Mouse (Mus musculus): ENCODE data around the gene Ccs. TPM values are rescaled to one million over a fixed set of nuclear protein-coding genes. Genes with fewer than 3 reads are reported as not detected.

The Ccs gene
- polyA plus RNA-seq (2015; fragmentation: Nextera tagmentation; extraction: Ambion mirVana): 38.7 and 46.0 TPM in 2 replicates

GRCm38 (mm10) chr19:4839149-4839548 lies at the start of gene Ccs, which contains the start of gene Ccdc87:
Ccs (minus strand) TSS chr19:4839332.
Ccdc87 (plus strand) TSS chr19:4839366.

GRCm38 (mm10) chr19:4878405-4879323 lies 39.5 kb upstream of the Ccs start, which contains the start of gene Zdhhc24:
Zdhhc24 (plus strand) TSS chr19:4878668.

GRCm38 (mm10) chr19:4877785-4878184 lies 38.7 kb upstream of the Ccs start, which contains the start of gene Actn3:
Actn3 (minus strand) TSS chr19:4877909.

GRCm38 (mm10) chr19:4854552-4855469 lies 15.7 kb upstream of the Ccs start, which contains the start of gene Ctsf:
Ctsf (plus strand) TSS chr19:4855130.

GRCm38 (mm10) chr19:4811063-4811908 lies 27.8 kb downstream of the Ccs start, which contains the start of the genes Gm21992 and Rbm14:
Gm21992 (minus strand) TSS chr19:4811612.
Rbm14 (minus strand) TSS chr19:4811634.

GRCm38 (mm10) chr19:4793831-4794422 lies 45.2 kb downstream of the Ccs start, which contains the start of gene Rbm4:
Rbm4 (minus strand) TSS chr19:4793901.

Other genes with a start within 250 kb of the Ccs start
- gene Lrfn4, start 223.7 kb downstream of the Ccs start, polyA plus RNA-seq (2015; fragmentation: Nextera tagmentation; extraction: Ambion mirVana): 1.9 and 2.0 TPM in 2 replicates
- gene Rce1, start 213.7 kb downstream of the Ccs start, polyA plus RNA-seq (2015; fragmentation: Nextera tagmentation; extraction: Ambion mirVana): 24.3 and 24.4 TPM in 2 replicates
- gene Gm960, start 140.7 kb downstream of the Ccs start, polyA plus RNA-seq (2015; fragmentation: Nextera tagmentation; extraction: Ambion mirVana): 1.0 and 1.3 TPM in 2 replicates
- 0.27 and 0.33 TPM in 2 replicates for gene Sptbn2, start 128.2 kb downstream of the Ccs start, polyA plus RNA-seq (2015; fragmentation: Nextera tagmentation; extraction: Ambion mirVana)
- gene Rbm4b, start 82.8 kb downstream of the Ccs start, polyA plus RNA-seq (2015; fragmentation: Nextera tagmentation; extraction: Ambion mirVana): 17.3 and 20.0 TPM in 2 replicates
- 25.4 and 26.0 TPM in 2 replicates for gene Rbm4, start 45.4 kb downstream of the Ccs start, polyA plus RNA-seq (2015; fragmentation: Nextera tagmentation; extraction: Ambion mirVana)
- 17.9 and 19.5 TPM in 2 replicates for gene Gm21992, start 27.7 kb downstream of the Ccs start, polyA plus RNA-seq (2015; fragmentation: Nextera tagmentation; extraction: Ambion mirVana)
- 17.5 and 22.4 TPM in 2 replicates for gene Rbm14, start 27.7 kb downstream of the Ccs start, polyA plus RNA-seq (2015; fragmentation: Nextera tagmentation; extraction: Ambion mirVana)
- not detected in 2 replicates for gene Ccdc87, start within 50 bp of the Ccs start, polyA plus RNA-seq (2015; fragmentation: Nextera tagmentation; extraction: Ambion mirVana)
- 47.9 and 54.9 TPM in 2 replicates for gene Ctsf, start 15.8 kb upstream of the Ccs start, polyA plus RNA-seq (2015; fragmentation: Nextera tagmentation; extraction: Ambion mirVana)
- 751 and 907 TPM in 2 replicates for gene Actn3, start 38.6 kb upstream of the Ccs start, polyA plus RNA-seq (2015; fragmentation: Nextera tagmentation; extraction: Ambion mirVana)
- gene Zdhhc24, start 39.3 kb upstream of the Ccs start, polyA plus RNA-seq (2015; fragmentation: Nextera tagmentation; extraction: Ambion mirVana): 5.1 and 5.9 TPM in 2 replicates
- gene Bbs1, start 67.3 kb upstream of the Ccs start, polyA plus RNA-seq (2015; fragmentation: Nextera tagmentation; extraction: Ambion mirVana): 0.87 and 1.1 TPM in 2 replicates
- 46.4 and 52.9 TPM in 2 replicates for gene Dpp3, start 89.0 kb upstream of the Ccs start, polyA plus RNA-seq (2015; fragmentation: Nextera tagmentation; extraction: Ambion mirVana)
- 0.57 and 0.77 TPM in 2 replicates for gene Peli3, start 103.8 kb upstream of the Ccs start, polyA plus RNA-seq (2015; fragmentation: Nextera tagmentation; extraction: Ambion mirVana)
- 105 and 106 TPM in 2 replicates for gene Mrpl11, start 122.8 kb upstream of the Ccs start, polyA plus RNA-seq (2015; fragmentation: Nextera tagmentation; extraction: Ambion mirVana)
- gene Npas4, start 151.0 kb upstream of the Ccs start, polyA plus RNA-seq (2015; fragmentation: Nextera tagmentation; extraction: Ambion mirVana): not detected in 2 replicates
- 5.1 and 6.5 TPM in 2 replicates for gene Slc29a2, start 184.5 kb upstream of the Ccs start, polyA plus RNA-seq (2015; fragmentation: Nextera tagmentation; extraction: Ambion mirVana)
- 30.5 and 36.4 TPM in 2 replicates for gene B4gat1, start 199.5 kb upstream of the Ccs start, polyA plus RNA-seq (2015; fragmentation: Nextera tagmentation; extraction: Ambion mirVana)
- gene AC124502.3, start 199.6 kb upstream of the Ccs start, polyA plus RNA-seq (2015; fragmentation: Nextera tagmentation; extraction: Ambion mirVana): 0.21 and 2.1 TPM in 2 replicates
- gene Brms1, start 202.0 kb upstream of the Ccs start, polyA plus RNA-seq (2015; fragmentation: Nextera tagmentation; extraction: Ambion mirVana): 16.9 and 21.0 TPM in 2 replicates
- 1.6 and 1.7 TPM in 2 replicates for gene Rin1, start 211.1 kb upstream of the Ccs start, polyA plus RNA-seq (2015; fragmentation: Nextera tagmentation; extraction: Ambion mirVana)
- gene Cd248, start 228.7 kb upstream of the Ccs start, polyA plus RNA-seq (2015; fragmentation: Nextera tagmentation; extraction: Ambion mirVana): 37.7 and 59.2 TPM in 2 replicates
- gene Tmem151a, start 246.2 kb upstream of the Ccs start, polyA plus RNA-seq (2015; fragmentation: Nextera tagmentation; extraction: Ambion mirVana): 0.34 and 0.72 TPM in 2 replicates
- 95.0 and 101 TPM in 2 replicates for gene Yif1a, start 249.2 kb upstream of the Ccs start, polyA plus RNA-seq (2015; fragmentation: Nextera tagmentation; extraction: Ambion mirVana)

All from skeletal muscle tissue, postnatal 0 days (tissue).